Mouse (Mus musculus) right cerebral cortex, postnatal 25 days (tissue): ENCODE measurements around the gene Smad1.

ENCODE experiments used
- DNase-seq: peaks from one replicate; pipeline ENCODE4 v3.0.0; 2022

Gene Smad1

GRCm38 (mm10) chr8:79382857-79383262 is 16.5 kb downstream of the Smad1 start:
- DNase-seq: no peak

- no peak for DNase-seq
Observed at GRCm38 (mm10) chr8:79381771-79382170, 17.5 kb downstream of the Smad1 start.

GRCm38 (mm10) chr8:79380386-79380785 is 18.9 kb downstream of the Smad1 start:
- DNase-seq: no peak

GRCm38 (mm10) chr8:79379971-79380370 is 19.3 kb downstream of the Smad1 start:
- no peak for DNase-seq

GRCm38 (mm10) chr8:79376648-79377047 is 22.7 kb downstream of the Smad1 start:
- no peak for DNase-seq

- DNase-seq: no peak
Observed at GRCm38 (mm10) chr8:79375775-79376123, 23.6 kb downstream of the Smad1 start.

- DNase-seq: no peak
Observed at GRCm38 (mm10) chr8:79375074-79375774, 24.1 kb downstream of the Smad1 start.

GRCm38 (mm10) chr8:79374410-79374809 is 24.9 kb downstream of the Smad1 start:
- DNase-seq: no peak

- no peak for DNase-seq
Observed at GRCm38 (mm10) chr8:79373563-79373962, 25.8 kb downstream of the Smad1 start.

GRCm38 (mm10) chr8:79372960-79373359 is 26.4 kb downstream of the Smad1 start:
- no peak for DNase-seq

GRCm38 (mm10) chr8:79372521-79372920 is 26.8 kb downstream of the Smad1 start:
- DNase-seq: no peak

GRCm38 (mm10) chr8:79372084-79372483 is 27.2 kb downstream of the Smad1 start:
- DNase-seq: no peak

- no peak for DNase-seq
Observed at GRCm38 (mm10) chr8:79370646-79371290, 28.6 kb downstream of the Smad1 start.

GRCm38 (mm10) chr8:79369163-79369562 is 30.2 kb downstream of the Smad1 start:
- no peak for DNase-seq

GRCm38 (mm10) chr8:79367959-79368358 is 31.4 kb downstream of the Smad1 start:
- no peak for DNase-seq

- no peak for DNase-seq
Observed at GRCm38 (mm10) chr8:79367350-79367749, 32.0 kb downstream of the Smad1 start.

GRCm38 (mm10) chr8:79366227-79366626 is 33.1 kb downstream of the Smad1 start:
- DNase-seq: no peak

- DNase-seq: no peak
Observed at GRCm38 (mm10) chr8:79365707-79366106, 33.6 kb downstream of the Smad1 start.

GRCm38 (mm10) chr8:79364806-79365205 is 34.5 kb downstream of the Smad1 start:
- no peak for DNase-seq

- DNase-seq: no peak
Observed at GRCm38 (mm10) chr8:79362430-79362829, 36.9 kb downstream of the Smad1 start.

GRCm38 (mm10) chr8:79360774-79361527 is 38.4 kb downstream of the Smad1 start:
- no peak for DNase-seq

- no peak for DNase-seq
Observed at GRCm38 (mm10) chr8:79360302-79360701, 39.0 kb downstream of the Smad1 start.

GRCm38 (mm10) chr8:79355721-79356434 is 43.4 kb downstream of the Smad1 start:
- no peak for DNase-seq
